Mouse (Mus musculus) kidney, adult 2 months (tissue): ENCODE measurements around the gene Mrpl22.

ENCODE experiments used
- CTCF ChIP-seq: fragments of 200-500 bp; conservative IDR thresholded peaks from 2 replicates; pipeline ENCODE4 v1.5.1; 2011; ENCODE audit warnings: low read depth, mild to moderate bottlenecking, control low read depth, low read length, moderate library complexity, mixed read lengths; ENCODE audit not compliant: insufficient read depth, insufficient read length
- POLR2A ChIP-seq: fragments of 200-500 bp; IDR thresholded peaks from one replicate; pipeline ENCODE4 v1.6.1; 2011; ENCODE audit warnings: low read depth, low read length, control low read depth

DNA sequence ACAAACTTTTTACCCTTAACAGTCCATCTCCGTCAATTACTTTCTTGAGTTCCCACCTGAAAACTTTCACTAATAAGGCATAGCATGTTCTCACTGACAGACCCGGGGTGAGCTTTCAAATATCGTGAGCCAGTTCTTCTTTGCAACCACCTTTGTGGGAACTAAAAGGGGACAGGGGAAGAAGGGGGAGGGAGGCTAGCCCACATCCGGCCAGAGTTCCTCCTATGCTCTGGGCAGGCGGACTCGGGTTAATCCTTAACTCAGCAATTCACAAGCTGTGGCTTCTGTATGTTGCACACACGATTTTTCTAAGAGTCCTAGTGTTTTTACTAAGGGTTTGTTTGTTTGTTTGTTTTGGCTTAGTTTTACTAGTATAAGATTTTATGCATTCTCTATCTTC is 52.9 kb downstream of the Mrpl22 start:
- TF ChIP-seq CTCF (no peak), POLR2A (no peak)
